Mouse (Mus musculus) common myeloid progenitor, adult 5-6 weeks (primary cell): ENCODE measurements around the gene Arhgef28. TPM values are rescaled to one million over a fixed set of nuclear protein-coding genes. Genes with fewer than 3 reads are reported as not detected.
A peak's percentile ranks its signal among the peaks of the same experiment; 100 is the strongest.
"Not testable (repeated sequence)": the region's sequence is repeated elsewhere in the genome, so short reads cannot be mapped to it uniquely, and the experiment has no call there.

Source experiments
- ATAC-seq: replicated peaks from 2 replicates; pipeline ENCODE4 v1.8.0; 2016; ENCODE audit warnings: low read depth, mild to moderate bottlenecking, moderate TSS enrichment, inconsistent platforms; ENCODE audit not compliant: poor library complexity, severe bottlenecking
- total RNA-seq: library from RNA; stranded (forward); fragments of 200-1000, 187-1606 nt; gene quantifications from 2 replicates; pipeline ENCODE4 v1.2.3, GENCODE M21; 2017

Gene Arhgef28
- total RNA-seq, 1 experiment from 2014 or later = 5.3 TPM

DNA sequence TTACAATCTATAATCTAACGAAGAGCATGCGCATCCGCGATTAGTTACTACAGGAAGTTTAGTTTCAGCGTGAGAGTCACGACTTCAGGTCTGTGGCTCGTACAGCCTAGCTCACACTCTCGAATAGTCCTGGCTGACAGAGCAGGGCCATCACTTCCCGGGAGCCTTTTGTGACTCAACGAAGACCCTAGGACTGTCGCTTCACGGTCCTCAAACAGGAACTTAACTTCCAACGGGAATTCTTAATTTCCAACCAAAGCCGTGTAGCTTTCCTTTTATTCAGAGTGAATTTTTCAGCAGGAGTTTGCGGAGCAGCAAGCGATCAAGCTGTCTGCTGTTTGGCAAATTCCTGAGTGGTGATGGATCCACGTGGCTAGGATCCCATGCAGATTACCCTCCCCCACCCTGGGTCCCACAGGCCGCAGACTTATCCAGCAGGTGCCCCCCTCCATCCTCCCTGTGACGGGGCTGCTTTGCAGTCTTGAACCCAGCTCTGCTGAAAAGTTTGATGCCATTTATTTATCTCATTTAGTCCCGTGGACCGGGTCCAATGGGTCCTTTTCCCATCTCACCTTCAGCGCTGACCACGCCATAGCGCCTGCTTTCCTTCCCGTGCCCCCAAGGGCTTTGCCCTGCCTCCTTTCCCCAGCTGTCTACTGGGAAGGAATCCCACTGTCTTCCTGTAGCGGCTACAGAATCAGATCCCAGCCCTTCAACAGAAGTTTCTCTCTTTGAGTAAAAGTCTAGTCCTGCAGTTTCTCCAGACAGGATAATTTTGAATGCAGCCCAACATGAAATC, 180.3 kb downstream of the Arhgef28 start:
- no peak for ATAC-seq

DNA sequence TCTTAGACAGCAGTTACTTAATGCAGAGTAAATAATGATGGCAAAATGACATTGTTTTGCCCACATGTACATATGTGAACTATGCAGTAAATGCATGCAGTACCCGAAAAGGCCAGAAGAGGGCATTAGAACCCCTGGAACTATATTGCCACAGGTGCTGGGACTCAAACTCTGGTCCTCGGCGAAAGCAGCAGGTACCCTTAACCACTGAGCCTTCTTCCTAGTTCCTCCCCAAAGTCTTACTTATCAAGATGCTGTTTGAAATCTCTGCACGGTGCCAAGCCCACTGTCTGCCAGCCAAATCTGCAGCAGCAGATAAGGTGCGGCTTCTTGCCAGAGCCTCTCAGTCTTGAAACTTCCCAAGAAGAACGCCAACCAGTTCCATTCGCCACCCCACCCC, 181.1 kb downstream of the Arhgef28 start:
- ATAC-seq = no peak

DNA sequence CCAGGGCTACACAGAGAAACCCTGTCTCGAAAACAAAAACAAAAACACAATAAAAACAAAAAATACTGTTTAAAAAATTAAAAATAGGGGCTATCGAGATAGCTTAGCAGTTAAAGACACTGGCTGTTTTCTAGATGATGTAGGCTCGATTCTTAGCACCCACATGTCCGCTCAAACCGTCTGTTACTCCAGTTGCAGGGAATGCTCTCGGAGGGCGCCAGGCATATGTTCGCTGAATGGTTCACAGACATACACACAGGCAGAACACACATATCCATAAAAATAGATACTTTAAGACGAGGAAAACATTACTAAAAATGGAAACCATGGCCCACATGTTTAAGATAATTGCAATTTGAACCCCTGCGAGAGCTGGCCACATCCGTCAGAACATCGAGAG, 181.6 kb downstream of the Arhgef28 start:
- ATAC-seq = no peak

DNA sequence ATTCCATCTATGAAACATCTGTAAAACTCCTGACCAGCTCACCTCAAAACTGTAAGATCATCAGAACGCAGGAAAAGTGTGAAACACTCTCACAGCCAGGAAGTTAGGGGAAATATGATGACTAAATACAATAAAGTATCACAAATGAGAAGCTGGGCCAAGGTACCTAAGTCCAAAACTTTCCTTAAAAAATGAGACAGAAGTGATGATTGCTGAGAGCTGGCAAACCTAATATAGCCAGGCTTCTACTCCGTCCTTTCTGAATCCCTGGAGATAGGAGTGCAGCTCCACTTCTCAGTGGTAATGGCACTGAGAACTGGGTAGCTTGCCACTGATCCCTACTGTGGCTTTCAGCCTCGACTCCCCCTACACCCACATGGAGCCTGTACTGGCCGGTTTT, 184.3 kb downstream of the Arhgef28 start:
- ATAC-seq = no peak

DNA sequence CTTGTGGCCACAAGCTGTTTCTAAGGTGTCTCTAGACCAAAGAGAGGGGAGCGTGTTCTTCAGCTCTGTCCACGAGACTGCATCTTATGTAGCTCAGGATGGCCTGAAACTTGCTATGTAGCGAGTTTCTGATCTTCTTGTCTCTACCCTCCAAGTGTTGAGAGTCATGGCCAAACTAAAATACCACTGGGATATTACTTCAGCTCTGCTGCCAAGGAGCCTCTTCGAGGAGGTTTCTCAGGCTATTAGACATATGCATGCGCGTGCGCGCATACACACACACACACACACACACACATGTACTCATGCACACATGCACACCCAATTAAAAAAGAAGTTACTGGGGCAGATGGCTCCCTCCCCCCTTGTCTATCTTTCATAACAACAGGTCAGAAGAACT, 187.4 kb downstream of the Arhgef28 start:
- ATAC-seq = not testable (repeated sequence)

DNA sequence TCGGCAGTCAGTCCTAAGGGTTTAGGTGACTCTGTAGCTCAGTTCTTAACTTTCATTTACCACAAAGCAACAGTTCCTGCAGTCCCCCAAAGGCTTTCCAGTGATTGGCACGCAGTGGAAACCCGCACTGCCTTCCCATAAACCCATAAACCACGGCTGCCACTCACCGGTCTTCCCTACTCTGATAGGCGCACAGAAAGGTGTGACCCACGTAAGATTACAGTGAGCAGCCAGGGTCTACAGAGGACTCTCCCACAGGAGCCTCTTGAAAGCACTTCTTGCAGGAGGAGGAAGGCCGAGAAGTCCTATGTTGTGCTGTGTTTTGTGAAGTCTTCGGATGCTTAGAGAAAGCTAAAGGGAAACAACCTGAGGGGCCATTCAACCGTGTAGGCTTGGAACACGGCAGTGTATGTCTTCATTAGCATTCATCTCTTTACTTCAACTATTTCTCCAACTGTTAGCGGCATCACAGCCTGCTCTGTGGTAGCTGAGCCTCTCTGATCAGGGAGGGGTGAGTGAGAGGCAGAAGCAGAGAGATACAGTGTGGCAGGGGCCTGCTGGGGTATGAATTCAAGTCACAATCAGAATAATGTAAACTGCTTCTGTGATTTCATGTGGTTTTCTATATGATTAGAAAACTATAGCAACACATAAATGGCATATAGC, 189.2 kb downstream of the Arhgef28 start:
- peak; percentile 79 for ATAC-seq

DNA sequence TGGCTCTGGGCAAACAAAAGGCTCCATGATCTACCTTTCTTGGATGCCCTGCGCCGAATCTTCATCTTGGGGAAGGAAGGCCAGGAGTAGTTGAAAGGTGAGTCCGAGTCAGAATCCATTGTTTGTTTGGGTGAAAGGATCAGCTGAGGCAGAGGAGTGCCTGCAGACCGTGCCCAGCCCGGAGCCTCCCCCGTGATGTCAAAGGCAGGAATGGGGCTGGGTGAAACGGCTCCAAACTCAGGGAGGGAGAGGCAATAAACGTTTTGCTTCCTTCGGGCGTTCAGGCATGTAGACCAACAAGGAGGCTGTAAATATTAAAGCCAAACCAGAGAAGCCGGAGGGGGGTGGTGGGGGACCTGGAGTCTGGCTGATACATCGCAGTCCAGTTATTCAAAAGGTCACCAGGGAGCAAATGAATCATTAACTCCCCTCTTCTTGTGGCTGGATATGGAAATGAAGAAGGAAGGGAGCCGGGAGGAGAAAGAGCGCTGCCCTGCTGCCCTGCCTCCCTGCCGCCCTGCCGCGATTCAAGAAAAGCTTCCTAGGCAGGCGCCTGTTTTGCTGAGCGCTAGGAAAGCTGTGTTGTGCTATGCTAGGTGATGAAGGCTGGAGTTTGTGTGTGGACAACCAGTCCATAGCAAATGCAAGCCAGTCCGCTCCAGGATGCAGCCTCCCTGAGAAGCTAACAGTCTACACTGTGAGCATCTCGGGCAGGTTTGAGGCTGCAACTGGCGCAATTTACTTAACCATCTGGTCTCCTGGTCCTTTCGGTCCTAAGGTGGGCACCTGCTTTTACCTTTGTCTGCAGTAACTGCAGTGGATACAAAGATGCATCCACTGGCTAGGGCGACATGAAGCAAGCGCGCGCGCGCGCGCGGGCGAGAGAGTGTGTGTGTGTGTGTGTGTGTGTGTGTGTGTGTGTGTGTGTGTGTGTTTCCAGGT, 190.0 kb downstream of the Arhgef28 start:
- ATAC-seq = 0 out of 2 replicates have a peak, but pooled peaks have one; percentile 3

DNA sequence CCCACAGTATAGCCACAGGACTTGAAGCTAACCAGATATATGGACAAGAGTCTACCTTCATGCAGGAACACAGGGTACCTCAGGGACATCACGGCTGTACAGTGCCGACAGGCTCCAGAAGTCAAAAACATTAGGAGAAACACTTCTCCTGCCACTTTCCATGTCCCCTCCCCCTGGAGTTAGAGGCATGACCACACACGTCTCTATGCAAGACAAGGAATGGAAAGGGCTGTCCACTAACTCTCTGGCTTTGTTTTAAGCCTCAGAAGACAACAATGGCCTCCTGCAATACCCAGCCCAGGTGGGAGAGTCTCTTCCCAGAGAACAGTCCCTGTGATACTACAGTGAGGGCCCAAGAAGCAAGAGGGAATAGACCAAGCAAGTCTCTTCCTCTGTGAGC, 191.3 kb downstream of the Arhgef28 start:
- no peak for ATAC-seq

DNA sequence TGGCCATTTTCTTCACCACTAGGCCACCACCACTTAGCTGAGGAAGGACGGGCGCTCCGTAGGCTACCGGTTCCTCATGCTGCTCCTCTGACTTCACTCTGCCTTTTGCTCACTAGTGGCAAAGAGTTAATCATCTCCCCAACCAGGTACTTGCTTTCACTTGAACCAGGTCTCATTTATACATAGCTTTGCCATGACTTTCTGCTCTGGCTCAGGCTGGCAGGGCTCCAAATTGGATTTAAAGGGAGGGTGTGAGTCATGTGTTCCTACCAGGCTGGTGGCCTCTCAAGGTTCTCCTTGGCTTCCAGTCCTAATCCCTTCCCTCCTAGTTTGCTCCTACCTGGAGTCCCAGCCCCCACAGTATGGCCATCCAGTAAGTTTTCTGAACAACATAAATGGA, 192.5 kb downstream of the Arhgef28 start:
- ATAC-seq = no peak

DNA sequence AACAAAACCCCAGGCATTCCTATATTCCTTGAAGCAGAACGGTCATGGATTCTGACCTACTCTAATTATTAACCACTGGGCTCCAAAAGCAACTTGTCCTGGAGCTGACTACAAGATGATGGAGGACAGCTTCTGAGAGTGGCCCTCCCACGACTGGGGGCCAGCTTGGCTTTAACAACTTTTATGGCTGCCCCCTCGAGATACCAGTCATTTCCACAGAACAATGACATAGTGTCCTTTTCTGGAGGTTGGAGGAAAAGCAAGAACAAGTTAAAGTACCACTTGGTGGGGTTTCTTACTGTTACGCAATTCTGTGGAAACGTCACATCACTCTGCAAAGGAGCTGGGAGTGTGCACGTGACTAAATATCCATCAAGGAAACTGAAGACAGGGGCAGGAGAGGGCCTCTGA, 194.3 kb downstream of the Arhgef28 start:
- 0 out of 2 replicates have a peak, but pooled peaks have one; percentile 5 for ATAC-seq

DNA sequence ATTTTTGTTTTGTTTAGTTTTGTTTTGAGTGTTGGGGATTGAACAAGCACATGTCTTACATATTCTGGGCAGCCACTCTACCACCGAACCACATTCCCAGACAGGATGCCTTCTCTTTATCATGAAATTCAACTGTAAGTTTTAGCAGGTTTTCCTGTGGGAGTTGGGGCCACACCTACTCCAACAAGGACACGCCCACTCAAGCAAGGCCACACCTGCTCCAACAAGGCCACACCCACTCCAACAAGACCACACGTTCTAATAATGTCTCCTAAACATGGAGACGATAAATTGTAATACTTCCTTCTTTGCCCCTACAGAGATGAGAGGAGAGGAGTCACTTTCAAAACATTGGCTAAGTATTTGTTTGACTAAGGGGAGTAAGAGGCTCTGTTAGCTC, 197.2 kb downstream of the Arhgef28 start:
- peak; percentile 62 for ATAC-seq

DNA sequence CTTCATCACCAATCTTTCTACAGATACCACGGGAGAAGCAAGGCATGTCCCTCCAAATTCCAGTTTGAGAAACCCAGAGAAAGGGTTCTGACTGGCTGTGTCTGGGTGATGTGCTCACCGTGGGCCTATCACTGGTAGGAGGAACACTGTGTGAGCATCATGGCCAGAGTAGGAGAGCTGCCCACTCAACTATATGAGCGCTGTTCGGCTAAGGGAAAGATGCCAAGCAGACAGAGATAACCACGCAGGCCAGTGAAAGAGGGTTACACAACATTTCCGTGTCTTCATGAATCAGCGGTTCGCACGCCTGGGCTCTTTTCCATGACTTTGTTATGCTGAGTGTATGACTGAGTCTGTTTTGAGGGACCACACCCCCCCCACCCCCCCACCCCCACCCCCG, 197.7 kb downstream of the Arhgef28 start:
- ATAC-seq = peak; percentile 88

DNA sequence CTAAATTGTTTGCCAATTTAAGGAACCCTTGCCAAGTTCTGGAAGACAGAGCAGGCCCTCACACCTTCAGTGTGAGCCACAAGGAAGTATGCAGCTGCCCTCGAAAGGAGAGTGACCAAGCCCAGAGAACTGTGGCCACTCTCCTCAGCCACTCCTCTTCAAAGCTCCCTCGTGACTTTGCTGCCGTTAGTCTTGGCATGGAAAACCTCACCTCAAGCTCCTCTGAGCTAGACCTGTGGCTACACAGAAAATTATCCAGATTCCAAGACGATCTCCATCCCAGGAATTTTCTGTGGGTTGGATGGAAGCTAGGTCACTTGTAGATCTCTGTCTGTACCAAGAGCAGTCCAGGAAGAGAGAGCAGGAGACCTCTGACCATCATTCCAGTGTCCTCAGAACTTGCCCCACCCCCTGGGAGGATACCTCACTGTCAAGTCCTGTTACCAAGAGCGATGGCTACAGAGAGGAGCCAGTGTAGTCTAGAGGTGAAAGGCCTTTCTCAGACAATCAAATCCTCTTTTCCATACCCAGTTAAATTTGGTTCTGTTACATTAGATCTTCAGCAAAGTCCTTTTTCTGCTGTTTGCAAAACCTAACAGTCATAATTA, 200.5 kb downstream of the Arhgef28 start:
- no peak for ATAC-seq

DNA sequence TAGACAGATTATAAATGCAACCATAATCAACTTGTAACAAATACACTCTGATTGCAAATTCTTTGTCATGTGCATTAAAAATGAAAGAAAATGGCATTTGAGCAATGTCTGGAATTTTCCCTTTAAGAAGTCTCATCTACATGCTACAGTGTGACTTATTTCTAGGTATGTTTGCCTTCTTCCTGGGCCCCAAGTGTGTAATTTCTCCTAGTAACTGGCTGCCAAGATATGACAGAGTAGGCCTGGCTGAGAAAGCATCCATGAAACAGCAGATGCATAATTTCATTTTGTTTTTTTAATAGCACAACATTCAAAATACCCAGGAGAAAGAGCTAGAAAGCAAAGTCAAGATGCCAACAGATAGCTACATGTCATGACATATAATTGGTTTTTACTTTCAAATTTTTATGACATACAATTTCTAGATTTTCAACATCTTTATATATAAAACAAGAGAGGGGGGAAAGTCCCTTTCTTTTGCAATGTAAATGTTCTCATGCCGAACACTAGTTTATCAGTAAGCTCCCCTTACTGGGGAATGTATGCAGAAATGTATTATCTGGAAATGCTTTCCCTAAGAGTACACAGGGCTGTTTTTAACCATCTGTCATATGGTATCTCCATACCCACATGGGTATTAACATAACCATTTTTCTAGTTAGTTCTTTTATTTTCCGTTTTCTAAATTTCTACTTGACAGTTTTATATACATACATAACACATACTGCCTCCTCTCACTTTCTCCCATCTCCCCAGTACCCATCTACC, 201.4 kb downstream of the Arhgef28 start:
- ATAC-seq = no peak

DNA sequence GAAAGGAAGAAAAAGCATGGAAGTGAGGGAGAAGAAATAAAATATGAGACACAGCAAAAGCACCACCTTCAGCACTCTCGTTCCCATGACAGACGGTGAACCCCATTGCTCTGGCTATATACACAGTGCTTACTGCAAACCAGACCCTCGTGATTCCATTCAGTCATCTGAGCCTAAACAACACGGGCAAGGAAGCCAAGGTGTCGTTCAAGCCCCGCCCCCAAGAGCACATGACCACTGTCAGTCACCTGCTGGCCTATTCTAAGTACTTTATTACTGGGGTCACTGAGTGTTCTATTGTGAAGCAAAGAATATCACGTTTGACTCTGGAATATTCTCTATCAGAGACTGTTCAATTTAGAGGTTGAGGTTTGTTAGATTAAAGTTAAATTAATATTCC, 202.5 kb downstream of the Arhgef28 start:
- no peak for ATAC-seq

DNA sequence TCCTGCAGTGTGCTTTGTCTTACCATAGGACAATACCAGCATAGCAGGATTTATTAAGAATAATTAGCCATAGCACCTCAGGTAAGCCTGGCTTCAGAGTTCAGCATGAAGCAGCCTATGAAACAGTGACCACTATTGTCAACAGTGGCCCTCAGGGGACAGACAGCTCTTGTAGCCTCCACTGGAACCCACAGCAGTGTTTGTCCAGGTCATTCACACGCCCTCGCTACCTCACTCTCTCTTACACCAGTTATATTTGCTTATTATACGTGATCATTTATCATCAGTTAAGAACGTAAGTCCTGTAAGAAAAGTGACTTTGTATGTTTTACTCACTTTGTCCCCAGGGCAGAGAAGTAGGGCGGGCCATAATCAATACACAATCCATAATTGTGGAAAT, 203.6 kb downstream of the Arhgef28 start:
- no peak for ATAC-seq

DNA sequence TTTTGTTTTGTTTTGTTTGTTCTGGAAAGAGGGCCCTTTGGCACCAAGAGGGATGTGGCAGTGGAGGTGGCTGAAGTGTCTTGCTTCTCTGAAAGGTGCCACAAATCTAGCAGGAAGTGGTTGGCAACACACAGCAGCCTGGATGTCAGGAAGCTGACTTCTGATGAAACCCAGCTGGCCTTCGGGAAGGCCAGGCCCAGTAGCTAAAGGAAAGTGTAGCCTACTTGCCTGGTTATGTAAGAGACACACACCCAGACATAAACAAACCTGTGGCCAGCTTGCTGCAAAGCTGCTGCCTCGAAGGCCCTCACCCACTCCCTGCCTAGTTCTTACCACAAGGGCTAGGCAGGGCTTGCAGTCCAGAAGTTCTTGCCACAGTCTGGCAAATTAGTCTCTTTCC, 204.1 kb downstream of the Arhgef28 start:
- ATAC-seq = peak; percentile 81

DNA sequence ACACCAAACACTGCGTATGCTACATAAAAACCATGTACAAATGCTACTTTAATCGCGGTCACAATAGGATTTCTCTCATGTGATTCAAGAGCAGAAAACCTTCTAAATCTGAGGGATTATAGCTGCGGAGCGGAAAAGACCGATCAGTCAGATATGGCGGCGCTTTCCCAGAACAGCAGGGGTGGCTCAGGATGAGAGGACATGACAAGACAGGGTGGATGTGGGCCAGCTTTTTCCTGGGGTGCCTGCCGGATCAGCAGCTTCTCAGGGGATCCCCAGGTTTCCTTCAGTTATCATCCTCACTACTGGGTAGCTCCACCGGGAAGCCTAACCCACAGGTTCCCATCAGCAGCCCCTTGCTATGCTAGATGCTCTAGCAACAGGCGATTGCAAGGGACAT, 204.5 kb downstream of the Arhgef28 start:
- ATAC-seq = no peak

DNA sequence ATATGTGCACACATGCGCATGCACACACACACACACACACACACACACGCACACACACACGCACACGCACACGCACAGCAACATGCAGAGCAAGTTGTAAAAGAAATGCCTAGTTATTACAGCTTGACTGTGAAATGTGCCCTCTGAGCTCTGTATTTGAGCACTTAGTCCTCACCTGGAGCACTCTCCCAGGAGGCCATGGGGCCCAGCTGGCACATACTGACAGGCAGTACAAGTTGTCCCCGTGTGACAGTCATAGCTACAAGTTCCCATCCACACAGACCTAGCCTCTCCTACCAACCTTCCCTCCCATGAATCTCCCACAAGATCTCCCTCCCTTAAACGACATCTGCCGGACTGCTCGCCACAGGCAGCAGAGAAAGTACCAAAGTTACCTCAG, 205.4 kb downstream of the Arhgef28 start:
- no peak for ATAC-seq
